Mouse (Mus musculus) right cerebral cortex, postnatal 25 days (tissue): ENCODE data around the gene Fam135a.
A peak's percentile ranks its signal among the peaks of the same experiment; 100 is the strongest.
"Not testable (repeated sequence)": the region's sequence is repeated elsewhere in the genome, so short reads cannot be mapped to it uniquely, and the experiment has no call there.

ENCODE experiments used
- DNase-seq: peaks from one replicate; pipeline ENCODE4 v3.0.0; 2022

Gene Fam135a

DNA sequence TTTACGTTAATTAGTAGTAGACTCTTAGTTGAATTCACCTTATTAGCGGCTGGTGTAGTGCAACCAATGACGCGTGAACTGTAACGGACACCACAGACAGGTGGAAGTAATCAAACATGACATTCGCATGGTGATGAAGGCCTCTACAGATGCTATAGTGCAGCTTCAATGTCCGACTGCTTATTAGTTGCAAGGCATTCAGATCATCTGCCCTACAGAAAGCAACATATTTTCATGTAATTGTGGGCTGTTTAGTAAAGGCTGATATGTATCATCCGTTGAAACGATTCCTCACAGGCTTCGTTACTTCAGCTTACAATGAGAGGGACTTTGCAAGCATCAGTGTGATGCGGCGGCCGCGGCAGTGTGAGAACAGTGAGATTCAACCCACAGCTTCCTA lies 44.4 kb downstream of the Fam135a start:
- no peak for DNase-seq

DNA sequence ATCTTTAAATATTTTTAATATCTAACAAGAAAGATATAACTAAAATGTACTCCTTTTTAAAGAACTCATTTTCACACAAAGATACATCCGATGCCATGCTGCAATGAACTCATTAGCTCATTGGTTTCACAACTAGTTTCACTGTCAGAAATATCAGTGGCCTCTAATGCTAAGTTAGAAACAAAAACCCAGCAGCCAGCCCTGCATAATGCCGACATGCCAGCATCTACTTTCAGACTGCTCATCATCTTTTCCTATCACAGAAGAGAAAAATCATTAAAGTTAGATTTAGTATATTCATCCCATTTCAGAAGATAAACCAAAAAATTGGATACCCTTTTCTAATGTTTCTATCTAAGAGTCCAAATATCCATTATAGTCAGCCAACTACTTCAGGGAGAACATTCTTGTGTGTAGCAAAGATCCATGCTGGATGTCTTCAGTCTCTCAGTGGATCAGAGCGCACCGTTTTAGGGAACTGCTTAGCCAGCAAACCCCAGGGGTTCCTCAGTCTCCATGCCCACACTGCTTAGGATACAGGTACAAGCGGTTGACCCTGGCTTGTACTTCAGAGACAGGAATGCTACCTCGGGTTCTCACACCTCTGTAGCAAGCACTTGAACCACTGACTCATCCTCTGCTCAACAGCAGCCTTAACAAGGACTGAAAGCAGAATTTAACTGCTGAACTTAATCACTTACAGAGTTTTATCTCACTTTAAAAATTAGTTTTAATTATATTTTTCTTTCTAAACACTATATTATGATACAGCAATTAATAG lies 53.2 kb downstream of the Fam135a start:
- no peak for DNase-seq

- no peak for DNase-seq
Measured at GRCm38 (mm10) chr1:24045627-24046026, 54.5 kb downstream of the Fam135a start.

GRCm38 (mm10) chr1:24043007-24043406 lies 57.1 kb downstream of the Fam135a start:
- DNase-seq, result no peak

DNA sequence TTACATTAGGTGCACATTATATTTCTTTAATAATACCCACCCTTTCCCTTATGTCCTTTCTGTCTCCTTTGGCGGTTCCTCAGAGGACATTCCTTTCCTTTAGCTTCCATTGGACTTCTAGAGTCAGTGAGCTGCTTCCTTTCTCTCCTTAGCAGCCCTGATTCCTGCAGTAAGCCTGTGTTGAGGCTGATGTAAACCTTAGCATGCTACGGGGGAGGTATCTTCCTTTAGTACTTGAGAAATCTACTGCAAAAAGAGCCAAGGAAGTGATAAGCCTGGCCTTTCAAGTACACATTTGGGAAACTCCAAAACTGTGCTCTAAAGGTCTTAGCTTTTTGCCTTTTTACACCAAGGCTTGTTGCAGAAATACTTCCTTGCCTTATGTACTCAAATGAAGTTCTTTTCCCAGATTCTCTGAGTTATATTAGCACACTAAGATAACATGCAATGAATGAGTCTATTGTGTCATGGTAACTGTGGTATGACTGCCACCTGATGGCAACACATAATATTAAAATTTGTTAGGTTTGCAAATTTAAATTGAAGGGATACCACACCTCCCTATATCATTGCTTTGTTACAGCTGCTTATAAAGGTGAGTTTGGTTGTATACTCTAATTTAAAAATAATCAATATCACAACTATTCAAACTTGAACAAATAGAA lies 66.2 kb downstream of the Fam135a start:
- DNase-seq, result no peak

GRCm38 (mm10) chr1:24010821-24011220 lies 89.3 kb downstream of the Fam135a start:
- DNase-seq, result no peak

GRCm38 (mm10) chr1:24010016-24010415 lies 90.1 kb downstream of the Fam135a start:
- DNase-seq, result no peak

DNA sequence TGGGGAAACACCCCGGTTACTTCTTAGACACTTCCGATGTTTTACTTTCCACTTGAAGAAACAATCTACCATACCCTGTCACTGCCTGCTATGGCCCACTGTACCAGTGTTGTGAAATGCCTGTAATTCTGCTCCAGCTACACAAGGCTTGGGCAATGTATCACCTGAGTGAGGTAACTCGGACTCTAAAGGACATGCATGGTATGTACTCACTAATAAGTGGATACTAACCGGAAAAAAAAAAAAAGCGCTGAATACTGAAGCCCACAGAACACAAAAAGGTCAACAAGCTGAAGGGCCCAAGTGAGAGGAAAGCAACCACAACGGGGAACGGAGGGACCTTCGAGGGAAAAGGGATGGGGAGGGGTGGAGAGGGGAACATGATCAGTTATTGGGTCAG lies 92.5 kb downstream of the Fam135a start:
- DNase-seq, result no peak

GRCm38 (mm10) chr1:24005070-24005804 lies 94.9 kb downstream of the Fam135a start, which contains the start of gene Sdhaf4:
Gene Sdhaf4, minus strand, starts transcription at chr1:24005656.
- peak; percentile 89 for DNase-seq

DNA sequence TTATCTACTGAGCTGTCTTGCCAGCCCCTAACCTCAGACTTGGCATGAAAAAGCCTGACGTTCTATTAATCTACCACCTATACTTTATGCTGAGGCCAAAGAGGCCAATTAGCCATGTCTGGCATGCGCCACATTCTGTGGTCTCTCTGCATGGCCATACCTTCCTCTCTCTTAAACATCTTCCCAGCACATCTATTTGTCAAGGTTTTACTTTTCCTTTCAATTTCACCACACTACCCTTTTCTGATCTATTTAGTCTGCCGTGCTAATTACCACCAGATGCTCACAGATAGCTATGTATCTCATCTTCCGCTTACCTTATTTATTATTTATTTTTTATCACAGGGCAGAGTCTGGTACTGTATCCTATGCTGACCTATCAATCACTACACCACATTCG lies 100.8 kb downstream of the Fam135a start:
- no peak for DNase-seq

DNA sequence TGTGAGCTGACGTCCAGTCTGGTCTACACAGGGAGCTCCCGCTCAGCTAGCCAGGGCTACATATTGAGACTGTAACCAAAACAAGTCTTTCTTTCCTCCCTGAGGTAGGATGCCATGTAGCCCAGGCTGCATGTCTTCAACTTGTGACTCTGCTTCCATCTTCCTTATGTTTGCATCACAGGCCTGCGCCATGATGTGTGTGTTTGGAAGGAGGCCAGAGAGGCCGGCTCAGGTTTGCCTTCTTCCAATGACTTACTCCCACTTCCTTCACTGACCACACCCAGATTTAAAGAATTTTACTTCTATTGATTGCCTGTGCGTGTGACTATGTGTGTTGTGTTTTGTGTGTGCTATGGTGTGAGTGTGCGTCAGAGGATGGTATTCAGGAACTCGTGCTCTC lies 101.3 kb downstream of the Fam135a start:
- no peak for DNase-seq

DNA sequence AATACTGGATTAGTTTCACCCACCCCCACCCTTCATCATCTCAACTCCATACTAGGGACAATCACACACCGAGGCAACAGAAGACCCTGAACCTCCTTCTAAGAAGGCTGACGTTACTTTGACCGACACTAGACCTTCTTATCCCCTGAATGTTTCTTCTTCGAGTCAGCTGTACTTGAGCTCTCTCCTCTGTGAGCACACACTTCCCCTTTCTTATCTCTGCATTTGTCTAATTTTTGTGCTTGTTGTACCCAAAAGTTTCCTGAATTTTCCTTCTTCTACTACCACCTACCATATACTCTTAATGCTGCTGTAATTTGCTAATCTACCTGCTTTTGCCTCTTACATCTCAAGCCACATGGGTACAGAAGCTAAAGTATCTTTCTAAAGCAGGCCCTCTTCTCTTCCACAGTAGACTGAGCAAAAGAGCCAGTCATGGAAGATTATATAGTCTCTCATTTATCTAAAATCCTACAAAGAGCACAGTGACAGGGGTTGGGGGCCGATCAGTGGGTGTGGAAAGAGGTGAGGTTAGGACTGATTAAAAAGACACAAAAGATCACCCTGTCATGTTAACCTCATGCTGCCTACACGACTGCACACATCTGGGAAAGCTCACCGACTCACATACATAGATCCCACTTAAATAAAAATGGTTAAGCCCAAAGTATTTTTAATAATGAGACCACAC lies 101.9 kb downstream of the Fam135a start:
- no peak for DNase-seq

DNA sequence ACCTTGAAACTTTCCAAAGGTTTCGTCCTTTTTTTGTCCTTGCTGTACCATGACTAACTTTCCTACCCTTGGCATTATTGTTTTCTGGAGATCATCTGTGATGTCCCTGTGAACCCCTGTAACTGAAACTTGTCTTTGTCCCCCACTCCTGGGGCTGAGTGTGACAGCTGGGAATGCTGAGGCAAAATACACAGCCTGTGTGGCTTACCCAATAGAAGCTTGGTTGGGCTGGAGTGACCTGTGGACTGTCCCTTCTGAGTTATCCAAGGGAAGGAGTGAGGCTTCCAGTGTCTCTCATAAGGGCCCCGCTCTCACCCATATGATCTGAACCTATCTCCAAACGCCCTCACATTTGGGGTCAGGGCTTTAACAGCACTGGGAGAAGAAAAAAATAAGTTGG lies 102.6 kb downstream of the Fam135a start:
- no peak for DNase-seq

- no peak for DNase-seq
Measured at GRCm38 (mm10) chr1:23995420-23995819, 104.7 kb downstream of the Fam135a start.

DNA sequence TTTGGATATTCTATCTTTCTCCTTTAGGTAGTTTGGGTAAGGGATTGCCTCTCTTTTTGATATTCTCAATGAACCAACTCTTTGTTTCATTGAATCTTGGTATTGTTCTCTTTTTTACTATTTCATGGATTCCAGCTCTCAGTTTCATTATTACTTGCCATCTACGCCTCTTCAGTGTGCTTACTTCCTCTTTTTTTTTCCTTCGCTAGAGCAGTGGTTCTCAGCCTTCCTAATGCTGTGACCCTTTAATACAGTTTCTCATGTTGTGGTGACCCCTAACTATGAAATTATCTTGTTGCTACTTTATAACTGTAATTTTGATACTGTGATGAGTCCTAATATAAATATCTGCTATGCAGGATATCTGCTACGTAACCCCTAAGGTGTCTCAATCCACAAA lies 117.0 kb downstream of the Fam135a start:
- DNase-seq, result no peak

GRCm38 (mm10) chr1:23978281-23978680 lies 121.9 kb downstream of the Fam135a start:
- peak; percentile 54 for DNase-seq

DNA sequence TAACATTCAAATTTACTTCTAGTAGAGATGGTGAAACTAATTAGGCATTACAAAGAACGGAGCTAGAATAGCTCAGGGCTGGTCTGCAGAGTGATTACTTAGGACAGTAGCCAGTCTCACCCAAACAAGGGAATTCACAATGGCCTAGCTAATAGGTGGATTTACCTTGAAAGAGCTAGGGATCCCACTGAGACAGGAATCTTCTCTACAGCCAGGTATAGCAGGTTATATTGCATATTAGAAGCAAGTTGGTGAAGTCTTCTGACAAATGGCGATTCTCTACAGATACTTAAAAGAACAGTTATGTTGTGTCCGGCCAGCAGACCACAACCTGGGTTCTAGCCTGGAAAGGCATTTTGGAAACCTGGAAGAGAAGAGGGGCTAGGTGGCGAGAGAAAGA lies 129.0 kb downstream of the Fam135a start:
- not testable (repeated sequence) for DNase-seq

GRCm38 (mm10) chr1:23968027-23968725 lies 132.0 kb downstream of the Fam135a start:
- DNase-seq, result no peak

GRCm38 (mm10) chr1:23966226-23966625 lies 133.9 kb downstream of the Fam135a start:
- no peak for DNase-seq
